Mouse (Mus musculus) CH12.LX (cell line): ENCODE data around the gene Fam205a1. TPM values are rescaled to one million over a fixed set of nuclear protein-coding genes. Genes with fewer than 3 reads are reported as not detected.
"Not testable (repeated sequence)": the region's sequence is repeated elsewhere in the genome, so short reads cannot be mapped to it uniquely, and the experiment has no call there.

ENCODE experiments used
- DNase-seq: peaks from one replicate; pipeline ENCODE4 v3.0.0-alpha.2; 2013; ENCODE audit errors: extremely low read depth
- H3K27ac ChIP-seq: 2 replicates; pipeline ENCODE4 v1.5.1; 2012; ENCODE audit warnings: low read depth, mild to moderate bottlenecking, control low read depth, moderate library complexity; ENCODE audit not compliant: insufficient read depth
- H3K27me3 ChIP-seq: replicated peaks from 2 replicates; pipeline ENCODE3; 2012; ENCODE audit warnings: inconsistent platforms
- H3K36me3 ChIP-seq, 2 experiments: replicated peaks in 1 of 2; 2 replicates each; pipeline versions ENCODE3 to v1.6.1; 2012; ENCODE audit warnings: inconsistent platforms in 1 of 2, low read length in 1 of 2, mild to moderate bottlenecking in 1 of 2, mixed read lengths in 1 of 2, moderate library complexity in 1 of 2; ENCODE audit not compliant: control insufficient read depth in 1 of 2, insufficient read depth in 1 of 2
- H3K4me1 ChIP-seq, 2 experiments: 2 replicates each; pipeline ENCODE4 v1.6.1; 2012; ENCODE audit warnings: inconsistent platforms in 1 of 2, moderate library complexity in 1 of 2; ENCODE audit not compliant: insufficient read depth in 2 of 2, control insufficient read depth in 1 of 2
- H3K4me2 ChIP-seq: 2 replicates; pipeline ENCODE4 v1.6.1; 2012; ENCODE audit warnings: low read depth, mild to moderate bottlenecking, control low read depth; ENCODE audit not compliant: poor library complexity, insufficient read depth, severe bottlenecking
- H3K4me3 ChIP-seq, 3 experiments: fragments of 150-350 bp in 1 of 3; sonication (generic) in 1 of 3; replicated peaks in 1 of 3; 2 replicates each; pipeline versions ENCODE3 to v1.5.1; 2011 to 2012; ENCODE audit warnings: low read depth in 2 of 3, low read length in 2 of 3, mild to moderate bottlenecking in 2 of 3, moderate library complexity in 2 of 3, control low read depth in 1 of 3, improper control_type of control experiment in 1 of 3, inconsistent platforms in 1 of 3, mixed read lengths in 1 of 3; ENCODE audit not compliant: poor library complexity in 1 of 3
- H3K79me2 ChIP-seq: replicated peaks from 2 replicates; pipeline ENCODE4 v1.6.1; 2012; ENCODE audit warnings: mild to moderate bottlenecking, moderate library complexity; ENCODE audit not compliant: control insufficient read depth, poor library complexity, insufficient read depth, severe bottlenecking; ENCODE audit errors: extremely low read depth
- H3K9ac ChIP-seq: 2 replicates; pipeline ENCODE4 v1.6.1; 2012; ENCODE audit warnings: low read depth, mild to moderate bottlenecking, control low read depth, moderate library complexity; ENCODE audit not compliant: insufficient read depth
- H3K9me3 ChIP-seq: replicated peaks from 2 replicates; pipeline ENCODE3; 2012; ENCODE audit warnings: low read length, inconsistent platforms, mixed read lengths
- CHD1 ChIP-seq: IDR thresholded peaks from 2 replicates; pipeline ENCODE4 v1.6.1; 2012; ENCODE audit warnings: low read depth, low read length, improper control_type of control experiment, inconsistent platforms
- CTCF ChIP-seq, 2 experiments: IDR thresholded peaks in 1 of 2; conservative IDR thresholded peaks in 1 of 2; 2 replicates each; pipeline ENCODE4 v1.5.1; 2011 to 2012; ENCODE audit warnings: low read depth in 2 of 2, low read length in 2 of 2, improper control_type of control experiment in 1 of 2, inconsistent platforms in 1 of 2, mild to moderate bottlenecking in 1 of 2, moderate library complexity in 1 of 2
- E2F4 ChIP-seq: IDR thresholded peaks from 2 replicates; pipeline ENCODE4 v1.6.1; 2011; ENCODE audit warnings: low read depth, low read length, improper control_type of control experiment; ENCODE audit not compliant: insufficient replicate concordance
- EP300 ChIP-seq: IDR thresholded peaks from 2 replicates; pipeline ENCODE4 v1.6.1; 2011; ENCODE audit warnings: low read length, improper control_type of control experiment
- ETS1 ChIP-seq: conservative IDR thresholded peaks from 2 replicates; pipeline ENCODE4 v1.6.1; 2012; ENCODE audit warnings: low read depth, mild to moderate bottlenecking, inconsistent platforms, low read length, improper control_type of control experiment, moderate library complexity
- IRF4 ChIP-seq: IDR thresholded peaks from 2 replicates; pipeline ENCODE4 v1.6.1; 2014; ENCODE audit warnings: low read depth, mild to moderate bottlenecking, inconsistent platforms, low read length, improper control_type of control experiment
- JUND ChIP-seq: conservative IDR thresholded peaks from 2 replicates; pipeline ENCODE4 v1.6.1; 2011; ENCODE audit warnings: low read depth, low read length, improper control_type of control experiment
- MAX ChIP-seq: IDR thresholded peaks from 2 replicates; pipeline ENCODE4 v1.6.1; 2011; ENCODE audit warnings: low read length, improper control_type of control experiment
- MAZ ChIP-seq: IDR thresholded peaks from 2 replicates; pipeline ENCODE4 v1.6.1; 2012; ENCODE audit warnings: low read depth, mild to moderate bottlenecking, inconsistent platforms, low read length, improper control_type of control experiment, moderate library complexity
- MXI1 ChIP-seq: IDR thresholded peaks from 2 replicates; pipeline ENCODE4 v1.6.1; 2011; ENCODE audit warnings: mild to moderate bottlenecking, low read depth, low read length, improper control_type of control experiment
- NELFE ChIP-seq: IDR thresholded peaks from 2 replicates; pipeline ENCODE4 v1.6.1; 2011; ENCODE audit warnings: low read depth, low read length, improper control_type of control experiment
- PAX5 ChIP-seq: IDR thresholded peaks from 2 replicates; pipeline ENCODE4 v1.6.1; 2012; ENCODE audit warnings: low read length, inconsistent platforms, mixed read lengths
- POLR2A ChIP-seq: IDR thresholded peaks from 2 replicates; pipeline ENCODE4 v1.6.1; 2011; ENCODE audit warnings: low read depth, mild to moderate bottlenecking, improper control_type of control experiment, low read length
- RCOR1 ChIP-seq: conservative IDR thresholded peaks from 2 replicates; pipeline ENCODE4 v1.6.1; 2012; ENCODE audit warnings: low read depth, mild to moderate bottlenecking, inconsistent platforms, low read length, improper control_type of control experiment
- TBP ChIP-seq: conservative IDR thresholded peaks from 2 replicates; pipeline ENCODE4 v1.6.1; 2011; ENCODE audit warnings: low read depth, low read length, improper control_type of control experiment
- UBTF ChIP-seq: IDR thresholded peaks from 2 replicates; pipeline ENCODE4 v1.6.1; 2012; ENCODE audit warnings: low read depth, mild to moderate bottlenecking, inconsistent platforms, low read length, improper control_type of control experiment, moderate library complexity
- USF1 ChIP-seq: IDR thresholded peaks from 2 replicates; pipeline ENCODE4 v1.6.1; 2014; ENCODE audit warnings: low read depth, mild to moderate bottlenecking, inconsistent platforms, low read length, improper control_type of control experiment
- USF2 ChIP-seq: conservative IDR thresholded peaks from 2 replicates; pipeline ENCODE4 v1.6.1; 2011; ENCODE audit warnings: low read depth, low read length, improper control_type of control experiment
- ZKSCAN1 ChIP-seq: IDR thresholded peaks from 2 replicates; pipeline ENCODE4 v1.6.1; 2012; ENCODE audit warnings: low read depth, inconsistent platforms, low read length, improper control_type of control experiment, borderline replicate concordance
- ZMIZ1 ChIP-seq: IDR thresholded peaks from 2 replicates; pipeline ENCODE4 v1.6.1; 2012; ENCODE audit warnings: low read depth, mild to moderate bottlenecking, inconsistent platforms, low read length, improper control_type of control experiment
- dilution Hi-C: fragments of 300-500 bp; cut with MboI; formaldehyde crosslinking; loops from 2 replicates; pipeline ENCODE4 v1.14.3; 2020; ENCODE audit warnings: low sequenced_read_pairs; ENCODE audit not compliant: extremely low pct_unique_long_range_greater_than_20kb, extremely low pct_ligation_motif_present
- in situ Hi-C: fragments of 300-500 bp; cut with MboI; formaldehyde crosslinking; loops from 3 replicates; pipeline ENCODE4 v1.14.3; 2019; ENCODE audit warnings: low sequenced_read_pairs, low pct_ligation_motif_present, low pct_unique_long_range_greater_than_20kb, mixed read lengths
- polyA plus RNA-seq: library from polyadenylated mRNA; unstranded; fragments of >175 nt; gene quantifications from 2 replicates; pipeline ENCODE4 v1.2.1, GENCODE M21; 2012; ENCODE audit warnings: low read depth; ENCODE audit not compliant: insufficient read length
- total RNA-seq, 2 experiments: library from RNA; depleted of rRNA; stranded (reverse); fragments of 300-350 nt in 1 of 2; fragments of >200 nt in 1 of 2; gene quantifications; 2 replicates each; pipeline ENCODE4 v1.2.3; 2012 to 2014

Fam205a1 gene
- total and polyA plus RNA-seq, 3 experiments: not detected

DNA sequence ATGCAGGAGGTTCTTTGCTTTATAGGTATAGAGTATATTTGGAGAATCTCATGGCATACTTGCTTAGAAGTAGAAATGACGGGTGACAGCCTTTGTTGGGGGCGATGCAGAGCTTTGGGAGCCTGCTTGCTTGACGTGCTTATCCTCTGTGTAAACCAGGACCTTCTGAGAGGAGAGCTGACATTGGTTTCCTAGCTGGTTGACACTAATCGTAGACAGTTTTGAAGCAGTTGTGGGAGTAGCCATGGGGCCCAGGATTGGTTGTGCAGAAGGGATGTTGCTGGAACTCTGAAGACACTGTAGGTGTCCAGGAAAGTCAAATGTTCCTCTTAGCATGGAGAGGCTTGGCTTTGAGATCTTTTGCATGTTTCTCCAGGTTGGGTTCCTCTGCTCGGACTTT is 14.5 kb upstream of the Fam205a1 start:
- H3K9ac ChIP-seq: no peak overlapping the region
- H3K4me3 ChIP-seq: no peak overlapping the region
- no peaks in the 10 kb centered on the region for H3K79me2 ChIP-seq
- peaks cover 24% of the 10 kb centered on the region for H3K27me3 ChIP-seq
- dilution Hi-C loops: no loop called here
- no peaks in the 10 kb centered on the region for H3K36me3 ChIP-seq
- H3K4me1 ChIP-seq: no peaks in the 10 kb centered on the region
- H3K9me3 ChIP-seq: no peaks in the 10 kb centered on the region
- TF ChIP-seq IRF4 (no peak), CTCF (conservative IDR thresholded peaks at IDR 0.05 in 1 of 2, IDR thresholded peaks at IDR 0.05 in 1 of 2; ENCODE audit: low read depth in 2 of 2, low read length in 2 of 2) (no peak), MAZ (no peak)
- in situ Hi-C loops: no loop called here
- no peak overlapping the region for H3K4me2 ChIP-seq
- no peak overlapping the region for H3K27ac ChIP-seq
- DNase-seq: no peak

GRCm38 (mm10) chr4:42867390-42867789 is 13.7 kb upstream of the Fam205a1 start:
- DNase-seq: no peak

GRCm38 (mm10) chr4:42863487-42863886 is 9.8 kb upstream of the Fam205a1 start:
- H3K27me3 ChIP-seq, DNase-seq, H3K4me3 ChIP-seq, H3K9ac ChIP-seq, dilution Hi-C loops, H3K27ac ChIP-seq, H3K36me3 ChIP-seq, H3K4me2 ChIP-seq, in situ Hi-C loops, H3K9me3 ChIP-seq, H3K4me1 ChIP-seq, H3K79me2 ChIP-seq: not testable (repeated sequence)

More at GRCm38 (mm10) chr4:42867390-42867789, 13.7 kb upstream of the Fam205a1 start:
- no peak overlapping the region for H3K4me3 ChIP-seq
- H3K27ac ChIP-seq: no peak overlapping the region
- TF ChIP-seq PAX5 (no peak), E2F4 (no peak), JUND (no peak), ZMIZ1 (no peak), POLR2A (no peak), EP300 (no peak), RCOR1 (no peak), USF1 (no peak), IRF4 (no peak), NELFE (no peak), ETS1 (no peak), CTCF (conservative IDR thresholded peaks at IDR 0.05 in 1 of 2, IDR thresholded peaks at IDR 0.05 in 1 of 2; ENCODE audit: low read depth in 2 of 2, low read length in 2 of 2) (no peak), MAX (no peak), MXI1 (no peak), USF2 (no peak), ZKSCAN1 (no peak), CHD1 (no peak), TBP (no peak), MAZ (no peak), UBTF (no peak)
- dilution Hi-C loops: no loop called here
- no peaks in the 10 kb centered on the region for H3K79me2 ChIP-seq
- H3K4me1 ChIP-seq: no peaks in the 10 kb centered on the region
- H3K36me3 ChIP-seq: no peaks in the 10 kb centered on the region
- H3K9ac ChIP-seq: no peak overlapping the region
- H3K4me2 ChIP-seq: no peak overlapping the region
- in situ Hi-C loops: no loop called here
- H3K27me3 ChIP-seq: peaks cover 21% of the 10 kb centered on the region
- no peaks in the 10 kb centered on the region for H3K9me3 ChIP-seq

GRCm38 (mm10) chr4:42860483-42860882 is 6.8 kb upstream of the Fam205a1 start:
- H3K79me2 ChIP-seq, H3K4me3 ChIP-seq, H3K9ac ChIP-seq, in situ Hi-C loops, H3K4me2 ChIP-seq, dilution Hi-C loops, DNase-seq, H3K36me3 ChIP-seq, H3K27ac ChIP-seq, H3K9me3 ChIP-seq, H3K27me3 ChIP-seq, H3K4me1 ChIP-seq: not testable (repeated sequence)
